Mouse (Mus musculus) left cerebral cortex, adult 11 months (tissue): Measurements from ENCODE around the gene St3gal6.

Experiments used
- DNase-seq: peaks from one replicate; pipeline ENCODE4 v3.0.0; 2022; ENCODE audit warnings: low spot score

The St3gal6 gene

DNA sequence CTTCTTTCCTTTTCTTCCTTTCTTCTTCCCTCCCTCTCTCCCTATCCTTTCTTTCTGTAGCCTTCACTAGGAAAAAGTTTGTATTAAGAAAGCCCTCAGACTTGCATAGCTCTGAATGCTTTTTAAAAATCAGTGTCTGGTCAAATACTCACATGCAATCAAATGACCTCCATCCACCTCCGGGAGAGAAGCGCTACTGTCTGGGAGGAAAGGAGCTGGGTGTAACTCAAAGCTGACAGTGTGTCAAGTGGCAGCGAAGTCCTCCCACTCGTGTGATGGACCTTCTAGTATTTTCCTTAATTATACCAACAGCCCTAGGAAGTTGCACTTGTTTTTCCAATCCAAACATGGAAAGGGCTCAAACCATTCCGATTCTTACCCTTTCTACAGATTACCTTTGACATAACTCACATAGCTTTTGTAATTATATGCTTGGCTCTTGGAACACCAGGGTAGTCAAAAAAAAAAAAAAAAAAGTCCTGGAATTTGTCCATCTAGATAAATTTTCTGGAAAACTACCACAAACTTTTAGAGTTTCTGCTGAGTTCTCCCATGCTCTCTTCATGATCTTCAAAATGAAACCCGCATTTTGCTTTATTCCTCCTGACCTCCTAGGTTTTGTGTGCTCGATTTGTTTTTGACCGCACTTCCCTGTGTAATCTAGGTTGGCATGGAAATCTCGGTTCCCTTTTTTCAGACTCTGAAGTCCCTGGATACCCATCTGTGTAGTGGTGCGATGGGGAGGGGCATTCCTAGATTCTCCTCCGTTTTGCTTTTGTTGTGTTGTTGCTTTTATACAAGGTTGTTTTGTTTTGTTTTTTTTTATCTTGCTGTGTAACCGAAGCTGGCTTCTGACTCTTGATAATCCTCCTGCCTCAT is at the start of gene St3gal6:
Gene St3gal6 (minus strand): TSS at position 272 of the 879 bp plus-strand sequence.
- no peak for DNase-seq

DNA sequence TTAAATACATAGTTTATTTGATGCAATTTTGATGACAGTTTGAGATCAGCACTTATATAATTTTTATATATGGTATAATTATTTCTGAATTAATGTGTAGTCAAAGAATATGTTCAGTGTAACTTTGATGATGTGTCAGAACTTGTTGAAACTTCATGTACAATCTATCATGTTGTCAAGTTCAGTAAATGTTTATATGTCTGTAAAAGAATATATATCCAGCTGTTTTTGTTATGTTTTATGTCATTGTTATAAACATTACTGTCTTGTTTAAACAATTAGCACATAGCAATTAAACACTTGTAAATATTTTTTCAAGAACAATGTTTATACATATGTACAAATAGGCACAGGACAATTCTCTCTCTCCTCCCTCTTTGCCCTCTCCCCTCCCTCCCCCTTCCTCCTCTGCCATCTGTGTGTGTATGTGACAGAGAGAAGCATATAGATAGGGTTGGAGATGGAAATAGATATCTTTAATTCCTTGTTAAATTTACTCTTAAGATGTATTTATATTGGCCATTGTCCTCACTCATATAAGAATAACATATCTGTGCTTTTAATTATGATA is 46.7 kb upstream of the St3gal6 start:
- no peak for DNase-seq

DNA sequence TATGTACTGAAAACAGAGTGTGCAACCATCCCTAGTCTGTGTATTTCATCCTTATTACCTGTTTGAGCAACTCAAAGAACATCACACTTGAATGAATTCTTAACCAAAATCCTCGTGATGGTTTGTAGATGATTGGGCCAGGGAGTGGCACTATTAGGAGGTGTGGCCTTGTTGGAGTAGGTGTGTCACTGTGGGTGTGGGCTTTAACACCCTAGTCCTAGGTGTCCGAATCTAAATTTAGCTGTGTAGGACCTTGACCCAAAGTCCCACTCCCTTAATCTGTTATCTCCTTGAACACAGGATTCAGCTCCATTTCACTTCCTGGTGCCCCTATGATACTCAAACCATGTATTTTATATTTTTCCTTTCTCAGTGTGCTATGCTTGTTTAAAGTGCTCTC is 37.2 kb upstream of the St3gal6 start:
- no peak for DNase-seq

DNA sequence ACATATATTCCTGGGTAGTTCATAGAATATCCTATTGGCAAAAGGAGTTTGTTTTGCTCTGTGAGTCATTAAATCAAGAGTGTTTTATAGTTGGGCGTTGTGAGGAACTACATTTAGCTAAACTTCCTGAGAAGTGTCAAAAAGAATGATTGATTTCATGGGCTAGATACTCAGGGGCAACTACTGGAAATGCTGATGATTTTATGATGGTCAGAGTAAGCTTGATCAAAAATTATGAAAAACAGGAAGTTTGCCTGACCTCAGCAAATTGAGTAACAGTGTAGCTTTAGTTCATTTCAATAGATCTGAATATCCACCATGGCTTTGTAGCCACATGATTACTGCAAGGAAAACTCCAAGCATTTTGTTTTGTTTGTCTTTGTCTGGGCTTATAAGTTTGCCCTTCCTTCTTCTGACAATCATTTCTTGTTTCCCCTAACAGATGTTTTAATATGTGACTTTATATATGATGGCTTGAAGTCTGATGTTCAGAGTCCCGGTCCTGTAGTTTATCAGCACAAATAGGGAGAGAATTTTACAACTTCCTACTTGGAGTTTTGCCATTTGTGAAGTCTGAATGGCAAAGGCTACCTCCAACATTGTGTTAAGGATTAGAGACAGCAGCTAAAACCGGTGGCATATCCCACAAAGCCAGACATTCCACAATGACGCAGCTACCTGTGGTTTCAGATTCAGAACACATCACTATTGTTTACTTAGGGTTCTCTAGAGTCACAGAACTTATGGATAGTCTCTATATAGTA is 32.2 kb upstream of the St3gal6 start:
- no peak for DNase-seq

DNA sequence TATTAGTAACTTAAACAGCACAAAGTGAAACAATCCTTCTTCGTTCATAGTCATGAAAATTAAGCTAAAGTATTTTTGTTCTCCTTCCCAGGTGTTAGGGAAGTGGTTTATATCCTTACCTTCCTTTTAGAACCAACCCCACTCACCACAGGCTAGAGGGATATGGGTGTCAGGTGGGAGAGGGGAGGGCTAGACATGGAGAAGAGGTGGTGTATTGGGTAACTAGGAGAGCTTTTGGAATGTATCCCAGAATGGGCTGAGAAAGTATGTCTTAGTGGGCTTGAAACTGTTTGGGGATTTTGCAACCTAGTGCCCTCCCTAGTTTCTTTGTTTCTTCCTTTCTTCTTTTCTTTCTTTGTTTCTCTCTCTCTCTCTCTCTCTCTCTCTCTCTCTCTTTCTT is 30.6 kb upstream of the St3gal6 start:
- no peak for DNase-seq

DNA sequence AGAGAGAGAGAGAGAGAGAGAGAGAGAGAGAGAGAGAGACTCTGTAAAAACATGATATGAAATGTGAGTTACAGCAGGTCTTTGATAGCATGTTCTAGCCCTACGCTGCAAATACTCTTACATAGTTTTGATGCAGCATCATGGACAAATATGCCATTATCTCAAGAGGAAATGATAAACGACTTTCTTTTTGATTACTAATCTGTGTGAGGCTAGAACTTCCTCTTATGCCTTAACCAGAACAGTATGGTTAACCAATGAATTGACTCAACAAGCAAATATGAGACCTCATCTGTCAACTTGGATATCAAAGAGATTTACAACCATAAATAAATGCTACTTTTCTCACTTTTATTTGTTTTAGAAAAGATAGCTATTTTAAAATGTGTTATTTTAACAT is 24.0 kb upstream of the St3gal6 start:
- DNase-seq: no peak

DNA sequence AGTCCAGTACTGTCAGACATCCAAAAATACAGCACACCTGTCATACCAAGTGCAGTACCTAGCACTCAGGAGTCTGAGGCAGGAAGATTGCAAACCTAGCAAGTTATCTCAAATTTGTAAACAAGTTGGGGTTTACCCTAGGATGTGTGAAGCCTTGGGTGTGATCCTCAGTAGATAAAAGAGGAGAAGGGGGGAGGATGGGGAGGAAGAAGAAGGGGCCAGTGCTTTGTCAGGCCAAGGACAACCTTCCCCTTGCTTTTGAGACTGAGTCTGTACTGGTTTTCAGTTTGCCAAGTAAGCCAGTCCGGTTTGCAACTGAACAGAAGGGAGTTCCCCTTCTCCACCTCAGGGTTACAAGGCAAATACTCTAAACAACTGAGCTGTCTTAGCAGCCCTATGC is 22.1 kb upstream of the St3gal6 start:
- DNase-seq: no peak

DNA sequence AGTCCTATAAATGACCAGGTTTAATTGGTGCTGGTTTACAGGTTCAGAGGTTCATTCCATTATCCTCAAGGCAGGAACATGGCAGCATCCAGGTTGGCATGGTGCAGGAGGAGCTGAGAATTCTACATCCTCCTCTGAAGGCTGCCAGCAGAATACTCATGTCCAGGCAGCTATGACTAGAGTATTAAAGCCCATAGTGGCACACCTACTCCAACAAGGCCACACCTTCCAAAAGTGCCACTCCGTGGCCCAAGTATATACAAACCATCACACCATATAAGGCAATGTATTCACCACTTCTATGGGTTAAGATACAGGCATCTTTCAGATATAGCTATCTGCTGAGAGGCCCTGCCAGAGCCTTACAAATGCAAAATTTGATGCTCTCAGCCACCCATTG is 15.4 kb upstream of the St3gal6 start:
- DNase-seq: no peak

DNA sequence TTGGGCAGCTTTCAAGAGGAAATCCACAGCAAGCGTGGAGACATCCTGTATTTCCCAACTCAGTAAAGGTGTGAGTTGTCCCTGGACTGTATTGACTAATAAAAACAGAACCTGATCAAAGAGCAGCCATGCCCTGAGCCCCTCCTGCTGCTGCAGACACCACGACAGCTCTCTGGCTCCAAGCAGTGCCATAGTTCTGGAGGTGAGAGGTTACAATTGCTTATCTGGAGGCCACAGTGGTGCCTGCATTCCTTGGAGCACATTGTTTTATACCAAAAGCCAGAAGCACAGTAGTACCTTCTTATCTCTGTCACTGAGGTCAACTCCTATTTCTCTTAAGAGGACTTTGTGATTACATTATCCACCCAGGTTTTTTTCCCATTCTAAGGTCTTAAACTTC is 15.0 kb upstream of the St3gal6 start:
- no peak for DNase-seq

DNA sequence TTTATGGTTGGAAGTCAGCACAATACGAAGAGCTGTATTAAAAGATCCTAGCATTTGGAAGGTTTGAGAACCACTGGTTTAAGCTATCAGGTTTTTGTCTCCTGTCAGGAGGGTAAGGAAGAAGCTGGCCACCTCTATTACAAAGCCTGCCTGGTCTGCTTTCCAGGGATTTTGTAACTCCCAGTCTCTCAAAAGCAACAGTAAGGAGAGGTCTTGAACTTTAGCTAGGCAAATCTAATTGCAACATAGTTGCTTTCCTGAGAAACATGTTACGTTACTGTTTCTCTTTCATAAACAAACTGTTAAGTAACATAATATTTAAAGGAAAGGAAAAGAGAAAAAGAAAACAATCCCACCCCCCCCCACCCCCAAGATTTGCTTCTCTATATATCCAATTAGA is 12.0 kb upstream of the St3gal6 start:
- DNase-seq: no peak

DNA sequence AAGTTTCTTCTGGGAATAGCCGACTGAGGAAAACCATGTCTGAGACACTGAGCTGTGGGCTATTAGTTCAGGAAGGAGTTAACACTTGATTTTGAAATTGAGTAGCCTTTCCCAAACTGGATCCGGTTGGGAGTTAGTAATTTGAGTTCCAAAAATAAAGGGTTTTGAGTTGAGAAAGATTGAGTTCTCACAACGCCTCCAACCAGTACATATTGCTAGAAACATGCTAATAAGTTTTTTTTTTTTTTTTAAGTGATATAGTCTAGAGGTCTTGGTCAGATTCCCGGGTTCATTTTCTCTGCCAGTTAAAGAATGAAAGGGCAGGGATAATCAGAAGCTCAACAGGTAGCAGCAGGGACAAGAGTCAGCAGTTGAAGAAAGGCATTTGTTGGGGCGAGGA is 11.2 kb upstream of the St3gal6 start:
- DNase-seq: no peak

DNA sequence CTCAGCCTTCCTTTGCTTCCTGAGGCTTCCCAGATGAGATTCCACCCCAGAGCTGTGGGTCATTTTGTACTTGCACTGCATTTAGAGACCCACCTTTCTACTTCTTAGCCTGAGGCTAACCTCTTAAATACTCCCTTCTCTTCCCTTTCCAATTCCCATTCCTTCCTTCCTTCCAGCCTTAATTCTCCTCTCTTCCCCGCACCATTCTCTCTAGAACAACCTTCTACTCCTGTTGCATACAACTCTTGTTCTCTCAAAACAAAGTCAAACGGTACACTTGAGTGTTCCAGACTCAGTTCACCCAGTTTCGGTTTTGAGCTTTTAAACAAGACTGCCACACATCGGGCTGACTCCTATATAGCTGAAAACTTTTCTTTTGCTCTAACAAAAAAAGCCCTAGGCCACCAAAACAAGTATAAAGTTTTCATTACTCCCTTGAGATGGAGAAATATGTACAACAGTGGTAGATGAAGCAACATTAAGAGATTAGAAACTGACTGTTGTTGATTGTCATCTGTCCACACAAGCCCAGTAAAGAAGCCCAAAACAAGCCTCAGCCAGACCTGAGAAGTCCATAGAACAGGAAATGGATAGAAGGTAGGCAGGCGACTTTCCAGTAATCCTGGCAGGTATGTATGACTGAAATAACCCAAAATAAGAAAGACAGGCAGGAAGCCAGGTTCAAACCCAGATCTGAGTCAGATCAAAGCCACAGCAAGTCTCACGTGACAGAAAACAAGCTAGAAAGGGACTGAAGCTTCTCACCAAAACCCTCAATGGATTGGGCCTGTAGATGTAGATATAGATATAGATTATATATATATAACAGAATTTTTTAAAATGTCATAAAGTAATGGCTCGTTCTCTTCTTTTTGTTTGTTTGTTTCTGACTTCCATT is 10.5 kb upstream of the St3gal6 start:
- no peak for DNase-seq

DNA sequence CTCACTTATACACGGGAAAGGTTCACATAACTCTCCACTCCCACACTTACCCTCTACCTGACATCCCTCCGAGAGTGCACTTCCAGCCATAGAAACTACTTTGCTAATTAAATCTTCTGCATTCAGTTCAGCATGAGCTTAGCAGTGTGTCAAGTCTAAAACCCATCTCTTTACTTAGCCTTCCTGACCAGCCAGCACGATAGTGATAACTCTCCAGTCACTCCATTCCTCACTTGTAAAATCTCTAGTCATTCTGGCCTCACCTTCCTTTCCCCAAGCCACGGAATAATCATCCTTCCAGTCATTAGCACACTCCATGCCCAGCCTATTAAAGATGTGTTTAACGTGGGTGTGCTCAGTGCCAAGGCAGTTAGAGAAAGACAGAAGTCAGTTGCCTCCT is 9.7 kb upstream of the St3gal6 start:
- DNase-seq: no peak

DNA sequence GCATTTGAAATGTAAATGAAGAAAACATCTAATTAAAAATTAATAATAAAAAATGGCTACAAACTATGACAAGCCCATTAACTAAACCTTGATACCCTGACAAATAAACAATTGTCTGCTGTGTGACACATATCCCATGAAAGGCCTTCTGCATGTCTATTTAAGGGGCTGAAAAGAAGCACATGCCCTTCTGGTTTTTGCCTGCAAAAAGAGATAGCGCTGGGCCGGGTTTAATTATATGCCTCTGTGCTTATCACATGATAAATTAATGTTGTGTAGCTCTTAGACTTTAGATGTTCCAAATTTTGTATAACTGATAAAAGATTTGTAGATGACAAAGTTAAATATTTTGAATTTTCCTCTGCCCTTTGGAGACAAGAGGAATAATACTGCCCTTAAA is 9.2 kb upstream of the St3gal6 start:
- DNase-seq: no peak

DNA sequence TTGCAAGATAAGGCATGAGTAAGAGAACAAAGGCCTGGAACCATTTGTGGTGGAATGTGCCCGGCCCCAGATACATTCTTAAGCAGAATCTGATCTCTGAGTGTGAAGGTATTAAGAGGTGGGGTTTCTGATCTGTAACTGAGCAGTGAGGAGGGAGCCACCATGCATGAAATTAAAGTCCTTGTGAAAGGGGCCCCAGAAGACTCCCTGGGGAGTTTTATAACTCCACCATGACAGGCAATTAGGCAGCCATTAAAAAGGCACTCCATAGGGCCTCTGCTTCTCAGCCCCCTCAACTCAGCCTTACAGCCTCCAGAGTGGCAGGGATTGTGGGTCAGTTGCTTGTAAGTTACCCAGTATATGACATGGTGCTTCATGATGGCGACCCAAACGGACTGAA is 8.5 kb upstream of the St3gal6 start:
- DNase-seq: no peak

DNA sequence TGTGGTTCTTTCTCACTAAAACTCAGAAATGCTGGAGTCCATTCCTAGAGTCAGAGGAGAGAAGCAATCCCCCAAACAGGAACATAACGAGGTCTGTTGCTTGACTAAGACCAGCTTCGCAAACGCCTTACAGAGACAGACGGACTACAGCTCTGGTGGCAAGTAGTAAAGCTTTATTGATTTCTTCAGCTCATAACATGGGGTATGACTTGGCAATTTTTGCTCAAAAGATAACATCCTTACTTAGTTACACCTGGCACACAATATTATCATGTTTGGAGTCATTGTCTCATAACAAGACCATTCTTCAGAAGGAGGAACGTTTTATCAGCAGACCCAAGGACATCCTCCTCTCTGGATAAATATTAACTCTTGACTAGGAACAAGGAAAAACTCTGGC is 3.8 kb upstream of the St3gal6 start:
- no peak for DNase-seq

DNA sequence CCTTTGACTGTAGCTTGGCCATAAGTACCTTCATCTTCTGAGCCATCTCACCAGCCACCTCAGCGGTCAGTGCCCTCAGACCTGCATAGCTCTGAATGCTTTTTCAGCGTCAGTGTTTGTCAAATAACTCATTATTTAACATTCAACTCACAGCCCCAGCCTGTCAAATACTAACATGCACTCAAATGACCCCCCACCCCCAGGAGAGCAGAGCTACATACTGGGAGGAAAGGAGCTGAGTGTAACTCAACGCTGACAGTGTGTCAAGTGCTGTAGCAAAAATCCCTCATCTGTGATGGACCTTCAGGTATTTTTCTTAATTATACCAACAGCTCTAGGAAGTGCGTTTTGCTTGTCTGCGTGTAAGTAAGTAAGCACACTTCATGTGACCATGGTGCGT is 2.7 kb upstream of the St3gal6 start:
- DNase-seq: no peak

DNA sequence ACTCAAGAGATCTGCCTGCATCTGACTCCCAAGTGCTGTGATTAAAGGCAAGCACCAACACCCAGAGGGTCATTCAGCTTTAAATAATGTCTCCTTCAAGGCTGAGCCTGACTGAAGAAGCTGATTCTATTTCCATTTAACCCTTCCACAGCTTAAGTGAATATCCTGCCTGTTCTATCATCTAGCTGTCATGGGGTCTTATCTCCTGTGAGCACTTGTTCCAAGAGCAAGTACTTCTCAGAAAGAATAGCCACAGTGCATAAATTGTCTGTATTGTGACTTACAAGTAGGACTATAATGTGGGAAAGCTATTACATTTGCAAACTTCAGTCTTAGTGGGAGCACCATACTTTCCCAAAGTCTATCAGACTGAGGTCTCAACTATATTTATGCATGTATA is 1.8 kb upstream of the St3gal6 start:
- no peak for DNase-seq

DNA sequence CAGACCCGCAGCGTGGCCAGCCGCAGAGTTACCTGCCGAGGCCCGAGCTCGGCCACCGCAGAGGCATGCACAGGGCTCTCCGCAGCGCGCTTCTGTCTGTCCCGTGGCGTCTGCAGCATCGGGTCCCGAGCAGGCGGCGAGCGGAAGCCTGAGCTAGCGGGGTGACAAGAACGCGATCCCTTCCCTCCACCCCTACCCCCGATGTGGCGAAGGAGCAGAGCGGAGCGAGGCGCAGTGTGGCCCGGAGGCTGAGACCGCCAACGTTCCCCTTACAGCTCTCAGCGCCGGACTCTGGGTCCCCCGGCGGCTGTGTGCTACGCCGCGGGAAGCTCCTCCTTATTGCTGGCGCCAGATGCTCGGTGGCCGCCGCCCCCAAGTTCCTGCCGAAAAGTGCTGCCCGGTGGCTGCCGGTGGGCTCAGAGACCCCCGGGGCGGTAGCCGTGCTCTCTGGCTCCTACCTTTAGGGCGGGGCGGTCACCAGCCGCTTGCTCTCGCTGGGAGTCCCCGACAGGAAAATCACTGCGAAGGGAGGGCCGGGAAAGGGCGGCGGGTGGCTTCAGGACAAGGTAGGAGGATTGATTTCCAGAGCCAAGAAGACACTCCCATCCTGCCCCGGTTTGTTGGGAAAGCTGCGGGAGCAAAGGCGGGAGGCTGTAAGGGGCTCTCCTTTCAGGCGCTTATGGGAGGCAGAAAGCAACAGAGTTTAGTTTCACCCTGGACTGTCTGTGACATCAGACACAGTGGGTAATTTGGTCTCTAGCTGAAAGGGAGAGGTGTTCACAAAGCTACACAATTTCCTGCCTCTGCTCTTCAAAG is 791 bp downstream of the St3gal6 start:
- DNase-seq: no peak

DNA sequence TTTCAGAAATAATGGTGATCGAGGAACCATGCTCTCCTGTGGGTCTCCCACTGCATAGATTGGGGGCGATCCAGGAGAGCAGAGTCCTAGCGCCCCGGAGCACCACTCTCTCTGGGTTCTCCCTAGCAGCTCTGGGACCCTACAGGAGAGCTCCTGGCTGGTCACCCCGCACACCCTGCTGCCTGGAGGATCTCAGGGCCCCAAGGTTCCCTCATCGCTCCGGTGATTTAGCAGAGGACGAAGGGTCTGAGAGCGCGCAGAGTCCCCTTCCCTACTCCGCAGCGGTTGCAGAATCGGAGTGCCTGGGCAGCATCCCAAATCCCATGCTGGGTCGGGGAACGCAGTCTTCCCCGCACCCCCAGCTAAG is 1.4 kb downstream of the St3gal6 start:
- DNase-seq: no peak

DNA sequence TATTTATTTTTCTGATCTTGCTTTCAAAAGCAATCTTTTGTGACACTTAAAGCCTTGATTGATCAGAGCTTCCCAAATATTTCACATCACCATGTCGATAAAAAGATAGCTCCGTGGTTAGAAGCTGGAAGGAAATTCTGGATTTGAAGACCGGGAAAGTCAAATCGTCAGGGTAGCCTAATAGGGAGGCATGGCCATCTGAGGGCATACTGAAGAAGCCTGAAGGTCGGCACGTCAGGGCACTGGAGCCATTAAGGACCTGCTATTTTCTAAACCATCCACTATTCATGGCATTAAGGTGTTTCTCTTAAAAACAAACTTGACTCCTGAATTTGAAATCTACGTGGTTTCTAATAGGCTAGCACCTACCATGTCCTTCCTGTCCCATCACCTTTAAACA is 2.1 kb downstream of the St3gal6 start:
- DNase-seq: no peak
